Mouse (Mus musculus): ENCODE results near the gene Grm8.

The Grm8 gene

GRCm38 (mm10) chr6:27363775-27364174 lies 771.2 kb downstream of the Grm8 start:
- in situ Hi-C loops (cut with MboI; ENCODE audit: low pct_unique_long_range_greater_than_20kb in 1 of 2, low sequenced_read_pairs in 2 of 2, unreplicated experiment in 1 of 2) = no loop called here

GRCm38 (mm10) chr6:27360440-27360839 lies 774.5 kb downstream of the Grm8 start:
- in situ Hi-C loops (cut with MboI; ENCODE audit: low pct_unique_long_range_greater_than_20kb in 1 of 2, low sequenced_read_pairs in 2 of 2, unreplicated experiment in 1 of 2) = no loop called here

GRCm38 (mm10) chr6:27351147-27351546 lies 783.8 kb downstream of the Grm8 start:
- in situ Hi-C loops (cut with MboI; ENCODE audit: low pct_unique_long_range_greater_than_20kb in 1 of 2, low sequenced_read_pairs in 2 of 2, unreplicated experiment in 1 of 2) = no loop called here

- in situ Hi-C loops (cut with MboI; ENCODE audit: low pct_unique_long_range_greater_than_20kb in 1 of 2, low sequenced_read_pairs in 2 of 2, unreplicated experiment in 1 of 2) = no loop called here
Measured at GRCm38 (mm10) chr6:27348272-27348671, 786.7 kb downstream of the Grm8 start.

- in situ Hi-C loops (cut with MboI; ENCODE audit: low pct_unique_long_range_greater_than_20kb in 1 of 2, low sequenced_read_pairs in 2 of 2, unreplicated experiment in 1 of 2) = no loop called here
Measured at GRCm38 (mm10) chr6:27346311-27346710, 788.7 kb downstream of the Grm8 start.

GRCm38 (mm10) chr6:27340131-27340530 lies 794.8 kb downstream of the Grm8 start:
- in situ Hi-C loops (cut with MboI; ENCODE audit: low pct_unique_long_range_greater_than_20kb in 1 of 2, low sequenced_read_pairs in 2 of 2, unreplicated experiment in 1 of 2) = no loop called here

GRCm38 (mm10) chr6:27318575-27318974 lies 816.4 kb downstream of the Grm8 start:
- in situ Hi-C loops (cut with MboI; ENCODE audit: low pct_unique_long_range_greater_than_20kb in 1 of 2, low sequenced_read_pairs in 2 of 2, unreplicated experiment in 1 of 2) = no loop called here

GRCm38 (mm10) chr6:27317422-27317821 lies 817.6 kb downstream of the Grm8 start:
- in situ Hi-C loops (cut with MboI; ENCODE audit: low pct_unique_long_range_greater_than_20kb in 1 of 2, low sequenced_read_pairs in 2 of 2, unreplicated experiment in 1 of 2) = no loop called here

GRCm38 (mm10) chr6:27316018-27316417 lies 819.0 kb downstream of the Grm8 start:
- in situ Hi-C loops (cut with MboI; ENCODE audit: low pct_unique_long_range_greater_than_20kb in 1 of 2, low sequenced_read_pairs in 2 of 2, unreplicated experiment in 1 of 2) = no loop called here

- in situ Hi-C loops (cut with MboI; ENCODE audit: low pct_unique_long_range_greater_than_20kb in 1 of 2, low sequenced_read_pairs in 2 of 2, unreplicated experiment in 1 of 2) = no loop called here
Measured at GRCm38 (mm10) chr6:27314273-27315009, 820.5 kb downstream of the Grm8 start.

- in situ Hi-C loops (cut with MboI; ENCODE audit: low pct_unique_long_range_greater_than_20kb in 1 of 2, low sequenced_read_pairs in 2 of 2, unreplicated experiment in 1 of 2) = no loop called here
Measured at GRCm38 (mm10) chr6:27310401-27310800, 824.6 kb downstream of the Grm8 start.

- in situ Hi-C loops (cut with MboI; ENCODE audit: low pct_unique_long_range_greater_than_20kb in 1 of 2, low sequenced_read_pairs in 2 of 2, unreplicated experiment in 1 of 2) = no loop called here
Measured at GRCm38 (mm10) chr6:27305351-27305750, 829.6 kb downstream of the Grm8 start.

GRCm38 (mm10) chr6:27264972-27265371 lies 870.0 kb downstream of the Grm8 start:
- in situ Hi-C loops (cut with MboI; ENCODE audit: low pct_unique_long_range_greater_than_20kb in 1 of 2, low sequenced_read_pairs in 2 of 2, unreplicated experiment in 1 of 2) = no loop called here

GRCm38 (mm10) chr6:27262611-27263010 lies 872.4 kb downstream of the Grm8 start:
- in situ Hi-C loops (cut with MboI; ENCODE audit: low pct_unique_long_range_greater_than_20kb in 1 of 2, low sequenced_read_pairs in 2 of 2, unreplicated experiment in 1 of 2) = no loop called here

- in situ Hi-C loops (cut with MboI; ENCODE audit: low pct_unique_long_range_greater_than_20kb in 1 of 2, low sequenced_read_pairs in 2 of 2, unreplicated experiment in 1 of 2) = no loop called here
Measured at GRCm38 (mm10) chr6:27240416-27240815, 894.6 kb downstream of the Grm8 start.

GRCm38 (mm10) chr6:27239968-27240367 lies 895.0 kb downstream of the Grm8 start:
- in situ Hi-C loops (cut with MboI; ENCODE audit: low pct_unique_long_range_greater_than_20kb in 1 of 2, low sequenced_read_pairs in 2 of 2, unreplicated experiment in 1 of 2) = no loop called here

Data from mouse embryonic stem cell (cell line).